ENCODE assay signal across 7 mouse cellular contexts in the genomic region with DNA sequence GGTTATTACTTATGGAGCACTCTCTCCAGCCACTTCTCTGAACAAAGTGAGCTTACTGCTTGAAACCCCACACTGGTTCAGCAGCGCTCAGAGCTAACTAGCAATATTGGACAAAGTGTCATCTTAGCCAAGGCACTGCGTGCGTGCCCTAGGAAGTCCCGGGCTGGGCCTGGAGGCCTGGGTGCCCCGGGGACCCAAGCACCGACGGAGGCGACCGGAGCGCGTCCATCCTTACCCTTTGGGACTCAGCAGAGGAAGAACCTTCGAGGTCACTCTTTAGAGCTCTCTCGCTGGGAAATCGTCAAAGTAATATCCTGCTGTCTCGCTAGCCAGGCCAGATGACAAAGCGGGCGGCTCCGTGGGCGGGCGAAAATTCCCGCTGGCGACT. TPM values are rescaled to one million over a fixed set of nuclear protein-coding genes. Genes with fewer than 3 reads are reported as not detected.
A peak's percentile ranks its signal among the peaks of the same experiment; 100 is the strongest.
DNase-seq lines count a peak whose midpoint lies in the region; ATAC-seq lines count a peak whose summit lies in the region.

No protein-coding gene starts in this region.

- no peaks in the 10 kb centered on the region for H3K9me3 ChIP-seq in hindbrain, embryonic 12.5 days (replicated peaks)
- H3K9me3 ChIP-seq in midbrain, embryonic 11.5 days (ENCODE audit: control insufficient read depth, low read length) = no peaks in the 10 kb centered on the region

- peak overlapping the region; percentile 59 for H3K4me3 ChIP-seq in hindbrain, embryonic 12.5 days
- peak overlapping the region; percentile 53 for H3K4me3 ChIP-seq in midbrain, embryonic 11.5 days (ENCODE audit: low read depth, low read length)

- H3K4me1 ChIP-seq in hindbrain, embryonic 12.5 days = peaks cover 14% of the 10 kb centered on the region
- peaks cover 7% of the 10 kb centered on the region; the same call in 1 of the 2 replicates for H3K4me1 ChIP-seq in midbrain, embryonic 11.5 days (ENCODE audit: control insufficient read depth, insufficient read depth, low read length)

- H3K27me3 ChIP-seq in hindbrain, embryonic 12.5 days = no peaks in the 10 kb centered on the region
- H3K27me3 ChIP-seq in midbrain, embryonic 11.5 days (ENCODE audit: control insufficient read depth, insufficient read depth, low read length) = no peaks in the 10 kb centered on the region

- peak overlapping the region; percentile 79 for H3K9ac ChIP-seq in hindbrain, embryonic 12.5 days
- H3K9ac ChIP-seq in midbrain, embryonic 11.5 days (ENCODE audit: low read length) = peak overlapping the region; percentile 87

- peak overlapping the region; percentile 81 for H3K27ac ChIP-seq in hindbrain, embryonic 12.5 days
- peak overlapping the region; percentile 56; the same call in 1 of the 2 replicates for H3K27ac ChIP-seq in midbrain, embryonic 11.5 days (ENCODE audit: low read depth, low read length)

- peak; percentile 70 for ATAC-seq in hindbrain, embryonic 12.5 days (ENCODE audit: low FRiP score)
- ATAC-seq in midbrain, embryonic 11.5 days (ENCODE audit: low FRiP score) = peak; percentile 73

- peak overlapping the region; percentile 65 for H3K4me2 ChIP-seq in hindbrain, embryonic 12.5 days (replicated peaks)
- peak overlapping the region; percentile 72 for H3K4me2 ChIP-seq in midbrain, embryonic 11.5 days

- DNase-seq in retina, adult 2 months (ENCODE audit: low read depth, low spot score) = peak; percentile 1
- no peak for DNase-seq in retina, embryonic 14.5 days (ENCODE audit: low spot score)
- peak; percentile 49 for DNase-seq in embryo, embryonic 10.5 days (ENCODE audit: low spot score)
- DNase-seq in midbrain, embryonic 11.5 days (ENCODE audit: low spot score, missing footprints) = no peak
- no peak for DNase-seq in gastrocnemius, postnatal 10 days
- DNase-seq in frontal cortex, adult 2 months (ENCODE audit: extremely low spot score in 1 of 2, low spot score in 1 of 2) = no peak

- under 1% methylated on average over 22 of the region's 22 CpGs for whole genome bisulfite sequencing in hindbrain, embryonic 12.5 days
- WGBS in midbrain, embryonic 11.5 days = 3% methylated on average over 22 of the region's 22 CpGs

- peaks cover 14% of the 10 kb centered on the region for H3K36me3 ChIP-seq in hindbrain, embryonic 12.5 days
- no peaks in the 10 kb centered on the region; the same call in 1 of the 2 replicates for H3K36me3 ChIP-seq in midbrain, embryonic 11.5 days (ENCODE audit: control insufficient read depth, insufficient read depth, low read length)

RNA-seq across cellular contexts. Expression of a gene that starts 30.0 kb away (rescaled TPM):
- polyA plus RNA-seq in hindbrain, embryonic 12.5 days (2016; fragmentation: Nextera tagmentation; extraction: Ambion mirVana) = 0.87 and 1.2 TPM in 2 replicates
- 0.80 and 0.94 TPM in 2 replicates for polyA plus RNA-seq in midbrain, embryonic 11.5 days (2014; fragmentation: Nextera tagmentation; extraction: Ambion mirVana)
- 1 to 10 TPM in 1 of 2 experiments, under 1 TPM in 1; 0.89 to 1.4 TPM for total RNA-seq in gastrocnemius, postnatal 10 days (2021)
- polyA plus RNA-seq in frontal cortex, adult 2 months (2012; rRNA removed) = 0.30 and 0.44 TPM in 2 replicates

RNA-seq across cellular contexts. Expression of a gene that starts 33.3 kb away (rescaled TPM):
- 122 TPM in 2 replicates for polyA plus RNA-seq in hindbrain, embryonic 12.5 days (2016; fragmentation: Nextera tagmentation; extraction: Ambion mirVana)
- 118 and 122 TPM in 2 replicates for polyA plus RNA-seq in midbrain, embryonic 11.5 days (2014; fragmentation: Nextera tagmentation; extraction: Ambion mirVana)
- total RNA-seq in gastrocnemius, postnatal 10 days (2021) = 100 to 1,000 TPM; 126 to 128 TPM
- 62.7 and 68.7 TPM in 2 replicates for polyA plus RNA-seq in frontal cortex, adult 2 months (2012; rRNA removed)

Comparison
In these comparisons a context has a peak if more than half of its experiments do, and no peak if none do; other contexts are left out.
1. DNase-seq: peak in retina, adult 2 months (single experiment) and embryo, embryonic 10.5 days (single experiment); none in retina, embryonic 14.5 days (single experiment), midbrain, embryonic 11.5 days (single experiment), gastrocnemius, postnatal 10 days (single experiment) and frontal cortex, adult 2 months (0 of 2).